Mouse (Mus musculus) limb, embryonic 10.5 days (tissue): ENCODE results near the gene Tpt1. TPM values are rescaled to one million over a fixed set of nuclear protein-coding genes. Genes with fewer than 3 reads are reported as not detected.

Source experiments
- polyA plus RNA-seq: library from polyadenylated mRNA; unstranded; fragments of >200 nt; fragmentation: Nextera tagmentation; extraction: Ambion mirVana; gene quantifications from 2 replicates; pipeline ENCODE4 v1.2.1, GENCODE M21; 2016

Tpt1 gene
- polyA plus RNA-seq, 1 experiment from 2014 or later: 830 TPM

Other genes starting within 250 kb of the Tpt1 start
- gene Erich6b, start 202.8 kb upstream of the Tpt1 start, polyA plus RNA-seq: not detected in 2 replicates
- 19.0 and 22.5 TPM in 2 replicates for gene Cog3, start 90.6 kb upstream of the Tpt1 start, polyA plus RNA-seq
- 4.8 and 6.2 TPM in 2 replicates for gene Slc25a30, start 58.1 kb upstream of the Tpt1 start, polyA plus RNA-seq
- gene Kctd4, start 109.9 kb downstream of the Tpt1 start, polyA plus RNA-seq: 0.63 and 0.65 TPM in 2 replicates
- 60.1 and 67.9 TPM in 2 replicates for gene Gtf2f2, start 165.8 kb downstream of the Tpt1 start, polyA plus RNA-seq